Mouse (Mus musculus) cerebellum, adult 2 months (tissue): ENCODE results near the gene Fastk. TPM values are rescaled to one million over a fixed set of nuclear protein-coding genes. Genes with fewer than 3 reads are reported as not detected.

Experiments used
- DNase-seq, 2 experiments: peaks; one replicate each; pipeline ENCODE4 v3.0.0; 2021
- H3K27ac ChIP-seq: fragments of 200-500 bp; 2 replicates; pipeline ENCODE4 v1.5.1; 2012; ENCODE audit warnings: low read length, control low read depth, inconsistent platforms; ENCODE audit not compliant: insufficient read depth
- H3K27me3 ChIP-seq: fragments of 200-500 bp; 2 replicates; pipeline ENCODE4 v1.6.1; 2012; ENCODE audit warnings: inconsistent platforms, mild to moderate bottlenecking, low read length, moderate library complexity; ENCODE audit not compliant: control insufficient read depth, insufficient read depth
- H3K4me1 ChIP-seq: fragments of 200-500 bp; 2 replicates; pipeline ENCODE4 v1.6.1; 2011; ENCODE audit warnings: low read length; ENCODE audit not compliant: control insufficient read depth, insufficient read depth
- H3K4me3 ChIP-seq: fragments of 200-500 bp; replicated peaks from 2 replicates; pipeline ENCODE3; 2011; ENCODE audit warnings: mild to moderate bottlenecking, low read depth, low read length, control low read depth; ENCODE audit not compliant: insufficient read depth
- CTCF ChIP-seq: fragments of 200-500 bp; IDR thresholded peaks from 2 replicates; pipeline ENCODE4 v1.5.1; 2011; ENCODE audit warnings: low read depth, mild to moderate bottlenecking, control low read depth, low read length, moderate library complexity, borderline replicate concordance; ENCODE audit not compliant: insufficient read depth
- POLR2A ChIP-seq: fragments of 200-500 bp; IDR thresholded peaks from 2 replicates; pipeline ENCODE4 v1.6.1; 2011; ENCODE audit warnings: low read length, control low read depth, borderline replicate concordance; ENCODE audit not compliant: insufficient read depth
- WGBS: fragments of 180-500 bp; shearing (Covaris S2); methylation state at CpG from one replicate; pipeline ENCODE4 v1.1.7; 2018; 5-methylcytosine and 5-hydroxymethylcytosine counted together
- polyA plus RNA-seq: library from polyadenylated mRNA; depleted of rRNA; stranded (reverse); fragments of >200 nt; gene quantifications from 2 replicates; pipeline ENCODE4 v1.2.3, GENCODE M21; 2012

Gene Fastk
- polyA plus RNA-seq, 1 experiment, result 246 TPM

- TF ChIP-seq POLR2A, result no peak
- TF ChIP-seq CTCF, result no peak
- H3K27me3 ChIP-seq, result no peaks in the 10 kb centered on the region
- peaks cover 7% of the 10 kb centered on the region for H3K4me1 ChIP-seq
- H3K27ac ChIP-seq, result no peak overlapping the region
- WGBS, result 87% methylated on average over 8 of the region's 8 CpGs
- no peak for DNase-seq
- H3K4me3 ChIP-seq, result no peak overlapping the region
These were observed 3.9 kb downstream of the Fastk start for GRCm38 (mm10) chr5:24441187-24441586.

- no peak for DNase-seq
- Histone ChIP-seq H3K4me1 (no peaks in the 10 kb centered on the region), H3K4me3 (no peak overlapping the region), H3K27me3 (no peaks in the 10 kb centered on the region), H3K27ac (no peak overlapping the region)
- 57% methylated on average over 8 of the region's 8 CpGs for WGBS
- TF ChIP-seq CTCF (no peak), POLR2A (no peak)
These were observed 11.1 kb downstream of the Fastk start for GRCm38 (mm10) chr5:24433993-24434392.

DNA sequence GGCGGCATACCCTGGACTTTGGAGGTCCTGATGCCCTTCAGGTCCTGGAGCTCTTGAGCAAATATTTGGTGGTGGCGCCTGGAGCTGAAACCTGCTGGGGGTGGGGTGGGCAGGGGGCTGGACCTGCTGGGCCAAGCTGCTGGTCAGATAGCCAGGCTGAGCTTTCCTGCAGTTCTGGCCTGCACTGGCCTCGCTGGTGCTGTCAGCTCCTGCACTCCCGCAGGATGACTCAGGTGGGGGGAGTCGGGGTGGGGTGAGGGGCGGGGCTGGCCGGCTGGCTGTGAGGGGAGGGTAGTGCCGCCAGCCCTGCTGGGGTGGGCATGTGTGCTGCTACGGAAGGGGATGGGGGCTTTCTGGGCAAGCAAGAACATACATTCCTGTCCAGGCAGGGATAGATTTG is 16.5 kb downstream of the Fastk start:
- no peaks in the 10 kb centered on the region for H3K27me3 ChIP-seq
- no peak for DNase-seq
- WGBS, result 28% methylated on average over 9 of the region's 9 CpGs
- no peak overlapping the region for H3K27ac ChIP-seq
- no peak overlapping the region for H3K4me3 ChIP-seq
- H3K4me1 ChIP-seq, result no peaks in the 10 kb centered on the region
- TF ChIP-seq CTCF (no peak), POLR2A (no peak)

DNA sequence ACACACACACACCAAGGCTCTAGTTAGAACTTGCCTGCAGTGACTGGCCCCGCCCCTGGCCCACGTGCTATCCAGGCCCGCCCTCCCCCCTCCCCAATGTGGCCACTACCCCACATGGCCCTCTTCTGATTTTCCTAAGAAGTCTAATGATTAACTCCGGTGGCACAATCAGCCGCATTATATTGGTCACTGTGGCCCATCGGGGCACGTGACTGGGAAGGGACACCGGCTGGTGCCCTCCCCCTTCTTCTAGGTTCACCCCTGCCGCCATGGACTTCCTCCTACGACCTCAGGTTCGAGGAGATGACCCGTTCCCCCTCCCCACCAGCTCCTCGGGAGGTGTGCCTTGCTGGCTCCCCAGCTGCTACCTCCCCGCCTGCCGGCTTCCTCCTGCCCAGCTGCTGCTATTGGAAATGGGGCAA is 17.1 kb downstream of the Fastk start:
- WGBS, result 23% methylated on average over 15 of the region's 15 CpGs
- no peak for DNase-seq
- Histone ChIP-seq H3K27ac (no peak overlapping the region), H3K4me1 (no peaks in the 10 kb centered on the region), H3K4me3 (no peak overlapping the region), H3K27me3 (no peaks in the 10 kb centered on the region)
- TF ChIP-seq POLR2A (no peak), CTCF (no peak)

DNA sequence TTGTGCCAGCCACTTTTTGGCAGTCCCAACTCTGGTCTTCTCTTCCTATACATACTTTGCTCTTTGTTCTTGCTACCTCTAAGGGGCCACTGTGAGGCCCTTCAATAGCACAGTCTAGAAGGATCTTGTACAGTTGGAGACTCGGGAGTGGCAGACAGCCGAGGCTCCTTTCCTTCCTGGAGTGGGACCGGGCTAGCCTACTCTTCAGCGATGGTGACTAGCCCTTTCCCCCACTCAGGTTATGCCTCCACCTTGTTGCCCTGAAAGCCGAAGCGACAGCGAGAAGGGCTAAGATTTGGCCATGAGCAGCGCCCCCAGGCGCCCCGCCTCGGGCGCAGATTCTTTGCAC is 17.8 kb downstream of the Fastk start:
- no peak for TF ChIP-seq CTCF
- no peak for TF ChIP-seq POLR2A
- H3K4me1 ChIP-seq, result no peaks in the 10 kb centered on the region; the same call in 1 of the 2 replicates
- DNase-seq, result no peak
- 50% methylated on average over 12 of the region's 12 CpGs for WGBS
- no peak overlapping the region for H3K27ac ChIP-seq
- H3K4me3 ChIP-seq, result no peak overlapping the region
- no peaks in the 10 kb centered on the region for H3K27me3 ChIP-seq

- 44% methylated on average over 9 of the region's 9 CpGs for WGBS
- Histone ChIP-seq H3K4me3 (no peak overlapping the region), H3K27ac (no peak overlapping the region), H3K27me3 (no peaks in the 10 kb centered on the region), H3K4me1 (no peaks in the 10 kb centered on the region; the same call in 1 of the 2 replicates)
- TF ChIP-seq CTCF (no peak), POLR2A (no peak)
- no peak for DNase-seq
These were observed 18.4 kb downstream of the Fastk start for GRCm38 (mm10) chr5:24426556-24427284.

DNA sequence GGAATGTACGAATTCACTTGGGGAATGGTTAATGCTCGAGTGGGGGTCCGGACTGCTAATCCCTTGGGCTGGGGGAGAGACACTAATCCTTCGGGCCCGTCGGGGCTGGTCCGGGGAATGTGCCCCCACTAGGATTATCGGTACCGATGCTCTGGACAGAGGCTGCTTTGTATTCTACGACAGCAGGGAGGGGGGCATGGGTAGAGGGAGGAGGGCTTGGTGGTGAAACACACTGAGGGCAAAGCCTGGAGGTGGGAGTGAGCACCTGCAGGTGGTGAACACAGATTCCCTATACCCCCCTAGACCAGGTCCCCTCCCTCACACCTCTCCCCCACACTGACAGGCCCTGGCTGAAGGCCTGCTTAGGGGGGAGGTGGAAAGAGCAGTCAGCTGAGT is 19.1 kb downstream of the Fastk start:
- no peaks in the 10 kb centered on the region; the same call in 1 of the 2 replicates for H3K4me1 ChIP-seq
- WGBS, result 26% methylated on average over 10 of the region's 10 CpGs
- no peak for DNase-seq

DNA sequence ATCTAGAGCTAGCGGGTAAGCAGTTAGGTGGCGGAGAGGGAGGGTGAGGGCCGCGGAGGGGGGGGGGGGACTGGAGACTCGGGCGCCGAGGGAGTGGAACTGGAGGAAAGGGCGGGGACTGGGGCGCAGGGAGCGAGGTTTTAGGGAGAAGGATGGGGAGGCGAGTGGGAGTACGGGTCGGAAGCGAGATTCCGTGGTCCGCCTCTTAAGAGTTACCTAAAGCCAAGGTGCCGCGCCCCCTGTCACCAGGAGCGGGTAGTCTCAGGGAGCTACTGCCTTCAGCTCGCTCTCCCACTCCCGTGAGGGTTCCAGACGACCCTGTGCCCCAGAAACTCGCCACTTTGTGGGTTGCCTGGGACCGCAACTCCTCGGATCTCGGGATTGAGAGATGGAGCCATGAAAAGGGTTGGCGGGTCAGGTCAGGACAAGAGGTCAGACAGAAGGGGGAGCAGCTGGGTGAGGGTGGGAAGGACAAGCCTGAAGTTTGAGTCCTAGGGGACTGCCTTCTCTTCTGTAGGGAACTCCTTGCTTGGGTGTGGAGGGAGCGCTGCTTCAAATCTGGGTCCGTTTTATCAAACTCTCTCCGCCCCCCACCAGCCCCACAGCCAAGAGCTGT is 19.6 kb downstream of the Fastk start:
- H3K27me3 ChIP-seq, result no peaks in the 10 kb centered on the region
- H3K4me3 ChIP-seq, result peak overlapping the region; percentile 48
- no peak overlapping the region for H3K27ac ChIP-seq
- no peaks in the 10 kb centered on the region; the same call in 1 of the 2 replicates for H3K4me1 ChIP-seq
- peak in 1 of 2 experiments; percentile 46 for DNase-seq
- TF ChIP-seq CTCF (no peak), POLR2A (no peak)
- WGBS, result 6% methylated on average over 29 of the region's 30 CpGs

More for the DNA sequence above, 19.1 kb downstream of the Fastk start:
- no peaks in the 10 kb centered on the region for H3K27me3 ChIP-seq
- no peak overlapping the region for H3K27ac ChIP-seq
- no peak overlapping the region for H3K4me3 ChIP-seq
- TF ChIP-seq CTCF (no peak), POLR2A (no peak)
